Mouse (Mus musculus) right cerebral cortex, postnatal 36 days (tissue): ENCODE data around the gene Aagab.
A peak's percentile ranks its signal among the peaks of the same experiment; 100 is the strongest.

ENCODE experiments used
- DNase-seq, 2 experiments: peaks; one replicate each; pipeline ENCODE4 v3.0.0; 2022; ENCODE audit warnings: low spot score in 2 of 2, mixed read lengths in 1 of 2

The Aagab gene

GRCm38 (mm10) chr9:63606594-63606993, 4.1 kb downstream of the Aagab start:
- no peak for DNase-seq

- no peak for DNase-seq
These were observed 5.5 kb downstream of the Aagab start for GRCm38 (mm10) chr9:63608006-63608405.

- no peak for DNase-seq
These were observed 6.8 kb downstream of the Aagab start for GRCm38 (mm10) chr9:63609246-63609645.

GRCm38 (mm10) chr9:63609776-63610175, 7.3 kb downstream of the Aagab start:
- DNase-seq: no peak

GRCm38 (mm10) chr9:63610231-63610630, 7.8 kb downstream of the Aagab start:
- no peak for DNase-seq

GRCm38 (mm10) chr9:63610841-63611366, 8.4 kb downstream of the Aagab start:
- no peak for DNase-seq

- no peak for DNase-seq
These were observed 9.5 kb downstream of the Aagab start for GRCm38 (mm10) chr9:63611967-63612366.

GRCm38 (mm10) chr9:63612565-63613515, 10.4 kb downstream of the Aagab start:
- DNase-seq: no peak

GRCm38 (mm10) chr9:63613569-63613968, 11.1 kb downstream of the Aagab start:
- DNase-seq: no peak

GRCm38 (mm10) chr9:63614018-63614985, 11.8 kb downstream of the Aagab start:
- no peak for DNase-seq

GRCm38 (mm10) chr9:63617967-63618366, 15.5 kb downstream of the Aagab start:
- DNase-seq: no peak

- DNase-seq: no peak
These were observed 21.6 kb downstream of the Aagab start for GRCm38 (mm10) chr9:63623895-63624569.

GRCm38 (mm10) chr9:63625090-63625756, 22.8 kb downstream of the Aagab start:
- no peak for DNase-seq

GRCm38 (mm10) chr9:63632045-63632444, 29.6 kb downstream of the Aagab start:
- DNase-seq: no peak

- DNase-seq: peak; percentile 77 to 84
These were observed 30.5 kb downstream of the Aagab start for GRCm38 (mm10) chr9:63632924-63633323.

- no peak for DNase-seq
These were observed 30.9 kb downstream of the Aagab start for GRCm38 (mm10) chr9:63633334-63633733.

- DNase-seq: no peak
These were observed 33.7 kb downstream of the Aagab start for GRCm38 (mm10) chr9:63636113-63636512.

GRCm38 (mm10) chr9:63641983-63642646, 39.7 kb downstream of the Aagab start:
- DNase-seq: no peak

- no peak for DNase-seq
These were observed 41.6 kb downstream of the Aagab start for GRCm38 (mm10) chr9:63644011-63644410.

GRCm38 (mm10) chr9:63645084-63645483, 42.6 kb downstream of the Aagab start:
- no peak for DNase-seq
